Mouse (Mus musculus) neural tube, embryonic 14.5 days (tissue): Measurements from ENCODE around the gene Efna2. TPM values are rescaled to one million over a fixed set of nuclear protein-coding genes. Genes with fewer than 3 reads are reported as not detected.
A peak's percentile ranks its signal among the peaks of the same experiment; 100 is the strongest.

ENCODE experiments used
- ATAC-seq: fragments of 200-750 bp; cut with Nextera tagmentation; 2 replicates; pipeline ENCODE4 v1.8.0; 2017; ENCODE audit warnings: low read depth, mild to moderate bottlenecking, moderate TSS enrichment, moderate library complexity
- H3K27ac ChIP-seq: fragments of 300-500 bp; sonication (generic); 2 replicates; pipeline ENCODE4 v1.5.1; 2014; ENCODE audit warnings: low read depth, mild to moderate bottlenecking, control low read depth, low read length, moderate library complexity, mixed read lengths
- H3K27me3 ChIP-seq: fragments of 300-500 bp; sonication (generic); 2 replicates; pipeline ENCODE4 v1.6.1; 2014; ENCODE audit warnings: low read length; ENCODE audit not compliant: control insufficient read depth, insufficient read depth
- H3K36me3 ChIP-seq: fragments of 300-500 bp; sonication (generic); 2 replicates; pipeline ENCODE4 v1.6.1; 2014; ENCODE audit warnings: low read length, mixed read lengths; ENCODE audit not compliant: control insufficient read depth, insufficient read depth
- H3K4me1 ChIP-seq: fragments of 300-500 bp; sonication (generic); 2 replicates; pipeline ENCODE4 v1.6.1; 2014; ENCODE audit warnings: low read length; ENCODE audit not compliant: control insufficient read depth, insufficient read depth
- H3K4me2 ChIP-seq: fragments of 300-500 bp; sonication (generic); 2 replicates; pipeline ENCODE4 v1.6.1; 2014; ENCODE audit warnings: mild to moderate bottlenecking, low read depth, low read length, control low read depth
- H3K4me3 ChIP-seq: fragments of 300-500 bp; sonication (generic); 2 replicates; pipeline ENCODE4 v1.5.1; 2014; ENCODE audit warnings: low read depth, low read length, control low read depth, mixed read lengths
- H3K9ac ChIP-seq: fragments of 300-500 bp; sonication (generic); replicated peaks from 2 replicates; pipeline ENCODE4 v1.6.1; 2014; ENCODE audit warnings: low read depth, mild to moderate bottlenecking, control low read depth, low read length, mixed read lengths
- H3K9me3 ChIP-seq: fragments of 300-500 bp; sonication (generic); 2 replicates; pipeline ENCODE4 v1.6.1; 2016; ENCODE audit warnings: low read length; ENCODE audit not compliant: control insufficient read depth
- WGBS: fragments of 180-500 bp; shearing (Covaris S2); extraction: QIAGEN DNeasy Blood & Tissue Kit; methylation state at CpG from one replicate; pipeline ENCODE4 v1.1.7; 2014; 5-methylcytosine and 5-hydroxymethylcytosine counted together
- polyA plus RNA-seq: library from polyadenylated mRNA; unstranded; fragments of >200 nt; fragmentation: Nextera tagmentation; extraction: Ambion mirVana; gene quantifications from 2 replicates; pipeline ENCODE4 v1.2.1, GENCODE M21; 2014

The Efna2 gene
- polyA plus RNA-seq, 1 experiment from 2014 or later, result 24.0 TPM

GRCm38 (mm10) chr10:80141243-80141642 lies 38.0 kb upstream of the Efna2 start:
- H3K4me1 ChIP-seq, result peaks cover 27% of the 10 kb centered on the region

GRCm38 (mm10) chr10:80141786-80142529 lies 37.3 kb upstream of the Efna2 start:
- peak overlapping the region; percentile 44 for H3K4me3 ChIP-seq

More at GRCm38 (mm10) chr10:80141243-80141642, 38.0 kb upstream of the Efna2 start:
- Histone ChIP-seq H3K4me2 (peak overlapping the region; percentile 88), H3K27me3 (no peaks in the 10 kb centered on the region), H3K27ac (peak overlapping the region; percentile 84), H3K36me3 (peaks cover 31% of the 10 kb centered on the region; the same call in 1 of the 2 replicates), H3K9me3 (no peaks in the 10 kb centered on the region), H3K4me3 (peak overlapping the region; percentile 44), H3K9ac (peak overlapping the region; percentile 46)
- peak; percentile 62 for ATAC-seq
- WGBS, result 0% methylated on average over 29 of the region's 29 CpGs

GRCm38 (mm10) chr10:80142530-80142925 lies 36.8 kb upstream of the Efna2 start:
- H3K9me3 ChIP-seq, result no peaks in the 10 kb centered on the region
- peak overlapping the region; percentile 58 for H3K9ac ChIP-seq
- 0 out of 2 replicates have a peak, but pooled peaks have one; percentile 7 for ATAC-seq
- H3K4me3 ChIP-seq, result peak overlapping the region; percentile 44
- WGBS, result under 1% methylated on average over 15 of the region's 15 CpGs
- H3K36me3 ChIP-seq, result peaks cover 29% of the 10 kb centered on the region; the same call in 1 of the 2 replicates
- peak overlapping the region; percentile 16 for H3K27ac ChIP-seq
- H3K27me3 ChIP-seq, result no peaks in the 10 kb centered on the region
- peak overlapping the region; percentile 88 for H3K4me2 ChIP-seq
- H3K4me1 ChIP-seq, result peaks cover 20% of the 10 kb centered on the region

More at GRCm38 (mm10) chr10:80141786-80142529, 37.3 kb upstream of the Efna2 start:
- Histone ChIP-seq H3K27ac (peak overlapping the region; percentile 84), H3K9me3 (no peaks in the 10 kb centered on the region), H3K27me3 (no peaks in the 10 kb centered on the region), H3K4me1 (peaks cover 20% of the 10 kb centered on the region), H3K4me2 (peak overlapping the region; percentile 88), H3K9ac (peak overlapping the region; percentile 58), H3K36me3 (peaks cover 29% of the 10 kb centered on the region; the same call in 1 of the 2 replicates)
- under 1% methylated on average over 41 of the region's 43 CpGs for WGBS
- ATAC-seq, result peak; percentile 83

- H3K27ac ChIP-seq, result no peak overlapping the region
- peaks cover 29% of the 10 kb centered on the region; the same call in 1 of the 2 replicates for H3K36me3 ChIP-seq
- H3K9ac ChIP-seq, result no peak overlapping the region
- H3K4me2 ChIP-seq, result no peak overlapping the region
- WGBS, result 94% methylated on average over 7 of the region's 7 CpGs
- no peak for ATAC-seq
- peaks cover 22% of the 10 kb centered on the region for H3K4me1 ChIP-seq
- no peaks in the 10 kb centered on the region for H3K27me3 ChIP-seq
- H3K4me3 ChIP-seq, result no peak overlapping the region; the same call in 1 of the 2 replicates
- H3K9me3 ChIP-seq, result no peaks in the 10 kb centered on the region
Observed at GRCm38 (mm10) chr10:80143664-80144063, 35.6 kb upstream of the Efna2 start.

GRCm38 (mm10) chr10:80144159-80144558 lies 35.1 kb upstream of the Efna2 start:
- Histone ChIP-seq H3K27ac (no peak overlapping the region), H3K4me1 (peaks cover 22% of the 10 kb centered on the region), H3K27me3 (no peaks in the 10 kb centered on the region), H3K4me3 (no peak overlapping the region), H3K9ac (no peak overlapping the region), H3K4me2 (no peak overlapping the region), H3K9me3 (no peaks in the 10 kb centered on the region), H3K36me3 (peaks cover 29% of the 10 kb centered on the region; the same call in 1 of the 2 replicates)
- WGBS, result 93% methylated on average over 12 of the region's 12 CpGs
- ATAC-seq, result no peak

GRCm38 (mm10) chr10:80144864-80145838 lies 34.1 kb upstream of the Efna2 start:
- Histone ChIP-seq H3K27me3 (no peaks in the 10 kb centered on the region), H3K9ac (no peak overlapping the region; the same call in 1 of the 2 replicates), H3K27ac (no peak overlapping the region), H3K36me3 (peaks cover 29% of the 10 kb centered on the region; the same call in 1 of the 2 replicates), H3K4me1 (peaks cover 22% of the 10 kb centered on the region), H3K4me2 (no peak overlapping the region; the same call in 1 of the 2 replicates), H3K9me3 (no peaks in the 10 kb centered on the region), H3K4me3 (no peak overlapping the region)
- 70% methylated on average over 20 of the region's 20 CpGs for WGBS
- no peak for ATAC-seq

GRCm38 (mm10) chr10:80145896-80146295 lies 33.4 kb upstream of the Efna2 start:
- Histone ChIP-seq H3K4me2 (no peak overlapping the region; the same call in 1 of the 2 replicates), H3K4me1 (peaks cover 22% of the 10 kb centered on the region), H3K9ac (no peak overlapping the region), H3K27ac (no peak overlapping the region), H3K36me3 (peaks cover 29% of the 10 kb centered on the region; the same call in 1 of the 2 replicates), H3K9me3 (no peaks in the 10 kb centered on the region), H3K27me3 (no peaks in the 10 kb centered on the region), H3K4me3 (no peak overlapping the region)
- WGBS, result 89% methylated on average over 6 of the region's 6 CpGs
- no peak for ATAC-seq

GRCm38 (mm10) chr10:80146568-80147011 lies 32.7 kb upstream of the Efna2 start:
- Histone ChIP-seq H3K36me3 (peaks cover 31% of the 10 kb centered on the region; the same call in 1 of the 2 replicates), H3K9me3 (no peaks in the 10 kb centered on the region), H3K27me3 (no peaks in the 10 kb centered on the region), H3K27ac (no peak overlapping the region), H3K4me1 (peaks cover 20% of the 10 kb centered on the region), H3K4me3 (no peak overlapping the region), H3K4me2 (no peak overlapping the region), H3K9ac (no peak overlapping the region)
- ATAC-seq, result no peak
- 80% methylated on average over 4 of the region's 4 CpGs for WGBS
